Mouse (Mus musculus) heart, adult 2 months (tissue): Measurements from ENCODE around the gene Minos1.

ENCODE experiments used
- CTCF ChIP-seq: fragments of 200-600 bp; IDR thresholded peaks from 2 replicates; pipeline ENCODE4 v1.8.1; 2022; ENCODE audit warnings: antibody characterized with exemption, mild to moderate bottlenecking, moderate library complexity
- EP300 ChIP-seq: fragments of 200-500 bp; IDR thresholded peaks from 2 replicates; pipeline ENCODE4 v1.6.1; 2011; ENCODE audit warnings: low read depth, low read length, control low read depth; ENCODE audit not compliant: insufficient read depth

- TF ChIP-seq EP300 (no peak), CTCF (no peak)
These were observed 25.6 kb upstream of the Minos1 start for GRCm38 (mm10) chr4:139156538-139156937.
